Mouse (Mus musculus): Measurements from ENCODE around the gene Pigx. TPM values are rescaled to one million over a fixed set of nuclear protein-coding genes. Genes with fewer than 3 reads are reported as not detected.

Gene Pigx
- polyA plus RNA-seq, 1 experiment from 2014 or later = 140 TPM

- ATAC-seq (replicated peaks; ENCODE audit: low FRiP score, low read depth) (no peak), DNase-seq (ENCODE audit: low spot score) (no peak)
- no peak for TF ChIP-seq CTCF (IDR thresholded peaks at IDR 0.05; ENCODE audit: low read depth)
- peak overlapping the region; percentile 54; the same call in 1 of the 2 replicates for H3K27ac ChIP-seq
- no peak overlapping the region for H3K4me3 ChIP-seq (replicated peaks; ENCODE audit: low read depth, low read length)
- no peaks in the 10 kb centered on the region for H3K4me1 ChIP-seq (replicated peaks; ENCODE audit: insufficient read depth, low read length)
- H3K9ac ChIP-seq (ENCODE audit: low read depth, low read length) = no peak overlapping the region
- no peaks in the 10 kb centered on the region for H3K27me3 ChIP-seq (ENCODE audit: insufficient read depth, low read length)
- H3K36me3 ChIP-seq (ENCODE audit: insufficient read depth, low read length) = no peaks in the 10 kb centered on the region
- no peaks in the 10 kb centered on the region for H3K9me3 ChIP-seq (replicated peaks; ENCODE audit: low read length)
- WGBS = 87% methylated on average over 7 of the region's 7 CpGs
- no peak overlapping the region for H3K4me2 ChIP-seq (ENCODE audit: low read length)
These were observed 24.5 kb upstream of the Pigx start for GRCm38 (mm10) chr16:32124020-32124419.

- H3K4me3 ChIP-seq (replicated peaks; ENCODE audit: low read depth, low read length) = no peak overlapping the region
- no peak for DNase-seq (ENCODE audit: low spot score)
- no peak overlapping the region for H3K9ac ChIP-seq (ENCODE audit: low read depth, low read length)
- no peak for ATAC-seq (replicated peaks; ENCODE audit: low FRiP score, low read depth)
- no peaks in the 10 kb centered on the region for H3K4me1 ChIP-seq (replicated peaks; ENCODE audit: insufficient read depth, low read length)
- WGBS = 79% methylated on average over 3 of the region's 3 CpGs
- H3K9me3 ChIP-seq (replicated peaks; ENCODE audit: low read length) = no peaks in the 10 kb centered on the region
- no peak for TF ChIP-seq CTCF (IDR thresholded peaks at IDR 0.05; ENCODE audit: low read depth)
- no peak overlapping the region for H3K27ac ChIP-seq
- no peaks in the 10 kb centered on the region for H3K36me3 ChIP-seq (ENCODE audit: insufficient read depth, low read length)
- H3K27me3 ChIP-seq (ENCODE audit: insufficient read depth, low read length) = no peaks in the 10 kb centered on the region
- no peak overlapping the region for H3K4me2 ChIP-seq (ENCODE audit: low read length)
These were observed 20.9 kb upstream of the Pigx start for GRCm38 (mm10) chr16:32120454-32120853.

GRCm38 (mm10) chr16:32116186-32116585 is 16.6 kb upstream of the Pigx start:
- TF ChIP-seq CTCF (IDR thresholded peaks at IDR 0.05; ENCODE audit: low read depth) = no peak
- DNase-seq (ENCODE audit: low spot score) (no peak), ATAC-seq (replicated peaks; ENCODE audit: low FRiP score, low read depth) (no peak)
- Histone ChIP-seq H3K4me2 (ENCODE audit: low read length) (no peak overlapping the region), H3K4me1 (replicated peaks; ENCODE audit: insufficient read depth, low read length) (no peaks in the 10 kb centered on the region), H3K4me3 (replicated peaks; ENCODE audit: low read depth, low read length) (no peak overlapping the region), H3K27me3 (ENCODE audit: insufficient read depth, low read length) (no peaks in the 10 kb centered on the region), H3K36me3 (ENCODE audit: insufficient read depth, low read length) (no peaks in the 10 kb centered on the region), H3K9ac (ENCODE audit: low read depth, low read length) (no peak overlapping the region), H3K9me3 (replicated peaks; ENCODE audit: low read length) (no peaks in the 10 kb centered on the region), H3K27ac (no peak overlapping the region)
- WGBS = 35% methylated on average over 5 of the region's 5 CpGs

GRCm38 (mm10) chr16:32115781-32116180 is 16.2 kb upstream of the Pigx start:
- ATAC-seq (replicated peaks; ENCODE audit: low FRiP score, low read depth) (no peak), DNase-seq (ENCODE audit: low spot score) (no peak)
- no peaks in the 10 kb centered on the region for H3K27me3 ChIP-seq (ENCODE audit: insufficient read depth, low read length)
- WGBS = 58% methylated on average over 6 of the region's 6 CpGs
- TF ChIP-seq CTCF (IDR thresholded peaks at IDR 0.05; ENCODE audit: low read depth) = no peak
- H3K4me1 ChIP-seq (replicated peaks; ENCODE audit: insufficient read depth, low read length) = no peaks in the 10 kb centered on the region
- no peak overlapping the region for H3K4me3 ChIP-seq (replicated peaks; ENCODE audit: low read depth, low read length)
- H3K9me3 ChIP-seq (replicated peaks; ENCODE audit: low read length) = no peaks in the 10 kb centered on the region
- no peaks in the 10 kb centered on the region for H3K36me3 ChIP-seq (ENCODE audit: insufficient read depth, low read length)
- H3K9ac ChIP-seq (ENCODE audit: low read depth, low read length) = no peak overlapping the region
- H3K27ac ChIP-seq = no peak overlapping the region
- peak overlapping the region; percentile 35; the same call in 1 of the 2 replicates for H3K4me2 ChIP-seq (ENCODE audit: low read length)

- DNase-seq (ENCODE audit: low spot score) (peak; percentile 86), ATAC-seq (replicated peaks; ENCODE audit: low FRiP score, low read depth) (no peak)
- Histone ChIP-seq H3K4me2 (ENCODE audit: low read length) (peak overlapping the region; percentile 35), H3K4me3 (replicated peaks; ENCODE audit: low read depth, low read length) (no peak overlapping the region), H3K36me3 (ENCODE audit: insufficient read depth, low read length) (no peaks in the 10 kb centered on the region), H3K27me3 (ENCODE audit: insufficient read depth, low read length) (no peaks in the 10 kb centered on the region), H3K9ac (ENCODE audit: low read depth, low read length) (no peak overlapping the region), H3K4me1 (replicated peaks; ENCODE audit: insufficient read depth, low read length) (no peaks in the 10 kb centered on the region), H3K9me3 (replicated peaks; ENCODE audit: low read length) (no peaks in the 10 kb centered on the region), H3K27ac (no peak overlapping the region)
- 8% methylated on average over 15 of the region's 15 CpGs for WGBS
- peak; percentile 98 for TF ChIP-seq CTCF (IDR thresholded peaks at IDR 0.05; ENCODE audit: low read depth)
These were observed 15.6 kb upstream of the Pigx start for GRCm38 (mm10) chr16:32114968-32115695.

GRCm38 (mm10) chr16:32114406-32114805 is 14.9 kb upstream of the Pigx start:
- ATAC-seq (replicated peaks; ENCODE audit: low FRiP score, low read depth) (no peak), DNase-seq (ENCODE audit: low spot score) (no peak)
- no peaks in the 10 kb centered on the region for H3K27me3 ChIP-seq (ENCODE audit: insufficient read depth, low read length)
- H3K4me3 ChIP-seq (replicated peaks; ENCODE audit: low read depth, low read length) = no peak overlapping the region
- no peaks in the 10 kb centered on the region for H3K36me3 ChIP-seq (ENCODE audit: insufficient read depth, low read length)
- TF ChIP-seq CTCF (IDR thresholded peaks at IDR 0.05; ENCODE audit: low read depth) = no peak
- H3K9ac ChIP-seq (ENCODE audit: low read depth, low read length) = no peak overlapping the region
- H3K9me3 ChIP-seq (replicated peaks; ENCODE audit: low read length) = no peaks in the 10 kb centered on the region
- no peak overlapping the region for H3K4me2 ChIP-seq (ENCODE audit: low read length)
- 83% methylated on average over 10 of the region's 10 CpGs for WGBS
- no peaks in the 10 kb centered on the region for H3K4me1 ChIP-seq (replicated peaks; ENCODE audit: insufficient read depth, low read length)
- no peak overlapping the region for H3K27ac ChIP-seq

Measured in kidney, postnatal 0 days (tissue).